Mouse (Mus musculus): Measurements from ENCODE around the gene Tnrc6c. TPM values are rescaled to one million over a fixed set of nuclear protein-coding genes. Genes with fewer than 3 reads are reported as not detected.
A peak's percentile ranks its signal among the peaks of the same experiment; 100 is the strongest.

Gene Tnrc6c
- polyA plus RNA-seq, 1 experiment from 2014 or later: 6.0 TPM

GRCm38 (mm10) chr11:117694050-117694449, 40.0 kb downstream of the Tnrc6c start:
- H3K4me3 ChIP-seq (ENCODE audit: low read depth, low read length): no peak overlapping the region
- H3K9me3 ChIP-seq (ENCODE audit: control insufficient read depth, low read length): no peaks in the 10 kb centered on the region
- H3K4me2 ChIP-seq (replicated peaks; ENCODE audit: low read depth): no peak overlapping the region
- DNase-seq (ENCODE audit: low spot score) (no peak), ATAC-seq (ENCODE audit: low FRiP score, low TSS enrichment) (no peak)
- no peaks in the 10 kb centered on the region for H3K36me3 ChIP-seq (ENCODE audit: control insufficient read depth, insufficient read depth, low read length)
- no peak for TF ChIP-seq CTCF (IDR thresholded peaks at IDR 0.05; ENCODE audit: low read depth)
- no peak for TF ChIP-seq EP300 (optimal IDR thresholded peaks at IDR 0.05)
- WGBS: 86% methylated on average over 5 of the region's 5 CpGs
- no peak overlapping the region for H3K9ac ChIP-seq (ENCODE audit: low read length)
- no peak overlapping the region for H3K27ac ChIP-seq (replicated peaks)
- no peaks in the 10 kb centered on the region for H3K4me1 ChIP-seq (replicated peaks; ENCODE audit: control insufficient read depth, insufficient read depth)
- H3K27me3 ChIP-seq (ENCODE audit: control insufficient read depth, insufficient read depth, low read length): no peaks in the 10 kb centered on the region

- no peaks in the 10 kb centered on the region for H3K9me3 ChIP-seq (ENCODE audit: control insufficient read depth, low read length)
- WGBS: 62% methylated on average over 6 of the region's 6 CpGs
- no peak overlapping the region for H3K4me3 ChIP-seq (ENCODE audit: low read depth, low read length)
- H3K4me2 ChIP-seq (replicated peaks; ENCODE audit: low read depth): no peak overlapping the region
- no peak for DNase-seq (ENCODE audit: low spot score)
- no peak for ATAC-seq (ENCODE audit: low FRiP score, low TSS enrichment)
- no peaks in the 10 kb centered on the region for H3K27me3 ChIP-seq (ENCODE audit: control insufficient read depth, insufficient read depth, low read length)
- no peaks in the 10 kb centered on the region for H3K36me3 ChIP-seq (ENCODE audit: control insufficient read depth, insufficient read depth, low read length)
- no peaks in the 10 kb centered on the region for H3K4me1 ChIP-seq (replicated peaks; ENCODE audit: control insufficient read depth, insufficient read depth)
- H3K27ac ChIP-seq (replicated peaks): no peak overlapping the region
- no peak for TF ChIP-seq EP300 (optimal IDR thresholded peaks at IDR 0.05)
- TF ChIP-seq CTCF (IDR thresholded peaks at IDR 0.05; ENCODE audit: low read depth): no peak
- no peak overlapping the region for H3K9ac ChIP-seq (ENCODE audit: low read length)
These were observed 42.5 kb downstream of the Tnrc6c start for GRCm38 (mm10) chr11:117696585-117696984.

GRCm38 (mm10) chr11:117700871-117701270, 46.8 kb downstream of the Tnrc6c start:
- WGBS: 77% methylated on average over 4 of the region's 4 CpGs
- TF ChIP-seq CTCF (IDR thresholded peaks at IDR 0.05; ENCODE audit: low read depth) (no peak), EP300 (optimal IDR thresholded peaks at IDR 0.05) (no peak)
- no peak overlapping the region for H3K4me3 ChIP-seq (ENCODE audit: low read depth, low read length)
- no peak overlapping the region for H3K27ac ChIP-seq (replicated peaks)
- no peaks in the 10 kb centered on the region for H3K9me3 ChIP-seq (ENCODE audit: control insufficient read depth, low read length)
- H3K36me3 ChIP-seq (ENCODE audit: control insufficient read depth, insufficient read depth, low read length): no peaks in the 10 kb centered on the region
- H3K9ac ChIP-seq (ENCODE audit: low read length): no peak overlapping the region
- no peak overlapping the region for H3K4me2 ChIP-seq (replicated peaks; ENCODE audit: low read depth)
- ATAC-seq (ENCODE audit: low FRiP score, low TSS enrichment) (no peak), DNase-seq (ENCODE audit: low spot score) (no peak)
- H3K27me3 ChIP-seq (ENCODE audit: control insufficient read depth, insufficient read depth, low read length): no peaks in the 10 kb centered on the region
- H3K4me1 ChIP-seq (replicated peaks; ENCODE audit: control insufficient read depth, insufficient read depth): no peaks in the 10 kb centered on the region

GRCm38 (mm10) chr11:117706267-117706666, 52.2 kb downstream of the Tnrc6c start:
- Histone ChIP-seq H3K4me1 (replicated peaks; ENCODE audit: control insufficient read depth, insufficient read depth) (no peaks in the 10 kb centered on the region), H3K36me3 (ENCODE audit: control insufficient read depth, insufficient read depth, low read length) (no peaks in the 10 kb centered on the region), H3K9ac (ENCODE audit: low read length) (no peak overlapping the region), H3K27me3 (ENCODE audit: control insufficient read depth, insufficient read depth, low read length) (no peaks in the 10 kb centered on the region), H3K4me2 (replicated peaks; ENCODE audit: low read depth) (no peak overlapping the region), H3K27ac (replicated peaks) (no peak overlapping the region), H3K9me3 (ENCODE audit: control insufficient read depth, low read length) (no peaks in the 10 kb centered on the region), H3K4me3 (ENCODE audit: low read depth, low read length) (no peak overlapping the region)
- no peak for TF ChIP-seq CTCF (IDR thresholded peaks at IDR 0.05; ENCODE audit: low read depth)
- no peak for TF ChIP-seq EP300 (optimal IDR thresholded peaks at IDR 0.05)
- DNase-seq (ENCODE audit: low spot score) (no peak), ATAC-seq (ENCODE audit: low FRiP score, low TSS enrichment) (no peak)
- 87% methylated on average over 2 of the region's 2 CpGs for WGBS

GRCm38 (mm10) chr11:117707238-117707637, 53.1 kb downstream of the Tnrc6c start:
- TF ChIP-seq CTCF (IDR thresholded peaks at IDR 0.05; ENCODE audit: low read depth): no peak
- no peak for TF ChIP-seq EP300 (optimal IDR thresholded peaks at IDR 0.05)

GRCm38 (mm10) chr11:117709308-117709707, 55.2 kb downstream of the Tnrc6c start:
- Histone ChIP-seq H3K4me1 (replicated peaks; ENCODE audit: control insufficient read depth, insufficient read depth) (no peaks in the 10 kb centered on the region), H3K9ac (ENCODE audit: low read length) (no peak overlapping the region), H3K27ac (replicated peaks) (no peak overlapping the region), H3K4me2 (replicated peaks; ENCODE audit: low read depth) (no peak overlapping the region), H3K27me3 (ENCODE audit: control insufficient read depth, insufficient read depth, low read length) (no peaks in the 10 kb centered on the region), H3K36me3 (ENCODE audit: control insufficient read depth, insufficient read depth, low read length) (peaks cover 3% of the 10 kb centered on the region; the same call in 1 of the 2 replicates), H3K9me3 (ENCODE audit: control insufficient read depth, low read length) (no peaks in the 10 kb centered on the region), H3K4me3 (ENCODE audit: low read depth, low read length) (no peak overlapping the region)
- WGBS: 44% methylated on average over 4 of the region's 4 CpGs
- no peak for ATAC-seq (ENCODE audit: low FRiP score, low TSS enrichment)
- TF ChIP-seq EP300 (optimal IDR thresholded peaks at IDR 0.05) (no peak), CTCF (IDR thresholded peaks at IDR 0.05; ENCODE audit: low read depth) (peak; percentile 82)
- peak; percentile 38 for DNase-seq (ENCODE audit: low spot score)

More at GRCm38 (mm10) chr11:117707238-117707637, 53.1 kb downstream of the Tnrc6c start:
- no peak overlapping the region for H3K4me3 ChIP-seq (ENCODE audit: low read depth, low read length)
- H3K4me1 ChIP-seq (replicated peaks; ENCODE audit: control insufficient read depth, insufficient read depth): no peaks in the 10 kb centered on the region
- H3K4me2 ChIP-seq (replicated peaks; ENCODE audit: low read depth): no peak overlapping the region
- H3K27ac ChIP-seq (replicated peaks): no peak overlapping the region; the same call in 1 of the 2 replicates
- ATAC-seq (ENCODE audit: low FRiP score, low TSS enrichment) (no peak), DNase-seq (ENCODE audit: low spot score) (no peak)
- H3K27me3 ChIP-seq (ENCODE audit: control insufficient read depth, insufficient read depth, low read length): no peaks in the 10 kb centered on the region
- no peaks in the 10 kb centered on the region for H3K9me3 ChIP-seq (ENCODE audit: control insufficient read depth, low read length)
- H3K9ac ChIP-seq (ENCODE audit: low read length): no peak overlapping the region
- 66% methylated on average over 2 of the region's 2 CpGs for WGBS
- H3K36me3 ChIP-seq (ENCODE audit: control insufficient read depth, insufficient read depth, low read length): no peaks in the 10 kb centered on the region
